In genomic region chr6:48704146-48704545, GRCm38 (mm10) we compare ENCODE assay signal across 17 mouse cellular contexts. TPM values are rescaled to one million over a fixed set of nuclear protein-coding genes. Genes with fewer than 3 reads are reported as not detected.
"Had no signal": no experiment of that assay in that cellular context is flagged by ENCODE, and none has a peak within 500 bp of the region (broad histone marks: within the 10 kb centered on the region; RNA-seq: fewer than 3 reads in every experiment).

No protein-coding gene starts in this region.

- H3K4me2 ChIP-seq: limb, embryonic 15.5 days; liver, embryonic 15.5 days; lung, embryonic 14.5 days; neural tube, embryonic 12.5 days had no signal

- H3K9me3 ChIP-seq: kidney, embryonic 15.5 days; limb, embryonic 15.5 days; liver, embryonic 15.5 days; midbrain, embryonic 10.5 days; neural tube, embryonic 12.5 days had no signal

- H3K4me3 ChIP-seq: kidney, embryonic 15.5 days; left cerebral cortex, adult 2 months; limb, embryonic 15.5 days; liver, embryonic 15.5 days; midbrain, embryonic 10.5 days; myocyte; neural tube, embryonic 12.5 days had no signal

- DNase-seq: kidney, adult 11 months; kidney, postnatal 14 days; lung, embryonic 14.5 days; lung, postnatal 10 days; lung, postnatal 4 days; midbrain, embryonic 14.5 days; thymus, postnatal 4 days had no signal

- H3K27me3 ChIP-seq: kidney, embryonic 15.5 days; limb, embryonic 15.5 days; liver, embryonic 15.5 days; neural tube, embryonic 12.5 days had no signal

- H3K4me1 ChIP-seq: kidney, embryonic 15.5 days; limb, embryonic 15.5 days; liver, embryonic 15.5 days; neural tube, embryonic 12.5 days had no signal

- H3K9ac ChIP-seq: kidney, embryonic 15.5 days; limb, embryonic 15.5 days; liver, embryonic 15.5 days; lung, embryonic 14.5 days; neural tube, embryonic 12.5 days had no signal

- H3K27ac ChIP-seq: kidney, embryonic 15.5 days; left cerebral cortex, adult 2 months; limb, embryonic 15.5 days; liver, embryonic 15.5 days; midbrain, embryonic 10.5 days; neural tube, embryonic 12.5 days had no signal

- H3K36me3 ChIP-seq: kidney, embryonic 15.5 days; limb, embryonic 15.5 days; liver, embryonic 15.5 days; midbrain, embryonic 10.5 days; neural tube, embryonic 12.5 days had no signal

RNA-seq across cellular contexts. Expression of gene Gimap6, which starts 3.9 kb away (rescaled TPM):
- polyA plus RNA-seq: myocyte had no signal

RNA-seq across cellular contexts. Expression of gene Gm28053, which starts 14.3 kb away (rescaled TPM):
- polyA plus RNA-seq: limb, embryonic 11.5 days; liver, embryonic 15.5 days; myocyte had no signal

RNA-seq across cellular contexts. Expression of gene Gimap7, which starts 14.3 kb away (rescaled TPM):
- total RNA-seq: layer of hippocampus, postnatal 25 days; left cerebral cortex, adult 2 months; left cerebral cortex, postnatal 14 days had no signal
- polyA plus RNA-seq: kidney, embryonic 15.5 days; limb, embryonic 11.5 days; limb, embryonic 15.5 days; lung, embryonic 14.5 days; midbrain, embryonic 10.5 days; midbrain, embryonic 14.5 days; myocyte; neural tube, embryonic 12.5 days had no signal

RNA-seq across cellular contexts. Expression of gene Gimap4, which starts 19.8 kb away (rescaled TPM):
- total RNA-seq: layer of hippocampus, postnatal 25 days had no signal
- polyA plus RNA-seq: myocyte had no signal
